Mouse (Mus musculus) erythroblast, embryonic 14.5 days (primary cell): ENCODE measurements around the gene Evl. TPM values are rescaled to one million over a fixed set of nuclear protein-coding genes. Genes with fewer than 3 reads are reported as not detected.

Source experiments
- H3K27me3 ChIP-seq: 2 replicates; pipeline ENCODE4 v1.6.1; 2012; ENCODE audit warnings: inconsistent platforms; ENCODE audit not compliant: control insufficient read depth
- H3K36me3 ChIP-seq: 2 replicates; pipeline ENCODE4 v1.6.1; 2012; ENCODE audit warnings: mild to moderate bottlenecking, inconsistent platforms; ENCODE audit not compliant: control insufficient read depth
- H3K4me1 ChIP-seq: 2 replicates; pipeline ENCODE4 v1.6.1; 2012; ENCODE audit warnings: inconsistent platforms; ENCODE audit not compliant: control insufficient read depth
- H3K4me3 ChIP-seq: replicated peaks from 2 replicates; pipeline ENCODE3; 2012; ENCODE audit warnings: moderate library complexity, mild to moderate bottlenecking, inconsistent platforms
- H3K9me3 ChIP-seq: 2 replicates; pipeline ENCODE4 v1.6.1; 2012; ENCODE audit warnings: low read length, inconsistent platforms, mixed read lengths; ENCODE audit not compliant: control insufficient read depth
- GATA1 ChIP-seq: IDR thresholded peaks from 2 replicates; pipeline ENCODE4 v1.6.1; 2012; ENCODE audit warnings: low read length, inconsistent platforms, mixed read lengths
- TAL1 ChIP-seq: IDR thresholded peaks from 3 replicates; pipeline ENCODE4 v1.6.1; 2012; ENCODE audit warnings: low read length, inconsistent platforms, mixed read lengths
- polyA plus RNA-seq: library from polyadenylated mRNA; stranded (reverse); fragments of >175 nt; gene quantifications from 2 replicates; pipeline ENCODE4 v1.2.3, GENCODE M21; 2012

The Evl gene
- polyA plus RNA-seq, 1 experiment, result 1.6 TPM

DNA sequence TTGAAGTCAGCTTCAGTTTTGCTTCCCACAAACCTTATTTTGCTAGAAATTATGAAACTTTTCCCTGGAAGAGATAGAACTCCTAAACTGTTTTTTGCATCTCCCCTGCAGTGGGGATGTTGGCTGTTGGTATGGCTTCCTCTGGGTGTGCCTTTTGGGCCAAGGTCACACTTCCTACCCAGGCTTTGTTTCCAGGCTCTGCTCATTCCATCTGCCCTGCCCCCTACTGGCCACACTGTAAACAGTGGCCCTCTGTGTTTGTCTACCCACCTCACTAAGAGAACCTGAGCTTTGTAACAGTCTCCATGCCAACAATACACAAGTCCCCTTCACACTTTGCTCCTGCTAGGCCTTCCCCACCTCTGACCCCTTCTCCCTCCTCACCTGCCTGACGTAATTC lies 102.8 kb downstream of the Evl start:
- no peaks in the 10 kb centered on the region for H3K9me3 ChIP-seq
- no peaks in the 10 kb centered on the region for H3K4me1 ChIP-seq
- H3K36me3 ChIP-seq, result peaks cover 2% of the 10 kb centered on the region; the same call in 1 of the 2 replicates
- no peak overlapping the region for H3K4me3 ChIP-seq
- no peaks in the 10 kb centered on the region for H3K27me3 ChIP-seq
- no peak for TF ChIP-seq GATA1
- TF ChIP-seq TAL1, result no peak

GRCm38 (mm10) chr12:108668606-108669235 lies 114.2 kb downstream of the Evl start:
- Histone ChIP-seq H3K36me3 (no peaks in the 10 kb centered on the region), H3K4me1 (no peaks in the 10 kb centered on the region), H3K27me3 (no peaks in the 10 kb centered on the region), H3K9me3 (no peaks in the 10 kb centered on the region), H3K4me3 (no peak overlapping the region)
- no peak for TF ChIP-seq GATA1
- TF ChIP-seq TAL1, result no peak

- Histone ChIP-seq H3K4me3 (no peak overlapping the region), H3K9me3 (no peaks in the 10 kb centered on the region), H3K27me3 (no peaks in the 10 kb centered on the region), H3K36me3 (peaks cover 2% of the 10 kb centered on the region; the same call in 1 of the 2 replicates), H3K4me1 (no peaks in the 10 kb centered on the region)
- TF ChIP-seq GATA1 (no peak), TAL1 (no peak)
Observed at GRCm38 (mm10) chr12:108671541-108671940, 117.0 kb downstream of the Evl start.

GRCm38 (mm10) chr12:108672908-108673307 lies 118.4 kb downstream of the Evl start:
- no peak for TF ChIP-seq GATA1
- no peak for TF ChIP-seq TAL1
- no peak overlapping the region for H3K4me3 ChIP-seq
- H3K4me1 ChIP-seq, result no peaks in the 10 kb centered on the region
- peaks cover 2% of the 10 kb centered on the region; the same call in 1 of the 2 replicates for H3K36me3 ChIP-seq
- no peaks in the 10 kb centered on the region for H3K9me3 ChIP-seq
- H3K27me3 ChIP-seq, result no peaks in the 10 kb centered on the region

- TF ChIP-seq GATA1, result no peak
- no peak for TF ChIP-seq TAL1
- no peaks in the 10 kb centered on the region for H3K4me1 ChIP-seq
- no peaks in the 10 kb centered on the region for H3K27me3 ChIP-seq
- H3K9me3 ChIP-seq, result no peaks in the 10 kb centered on the region
- peaks cover 2% of the 10 kb centered on the region; the same call in 1 of the 2 replicates for H3K36me3 ChIP-seq
- no peak overlapping the region for H3K4me3 ChIP-seq
Observed at GRCm38 (mm10) chr12:108673546-108673945, 119.0 kb downstream of the Evl start.

- Histone ChIP-seq H3K27me3 (no peaks in the 10 kb centered on the region), H3K9me3 (no peaks in the 10 kb centered on the region)
- no peak for TF ChIP-seq TAL1
- no peak for TF ChIP-seq GATA1
Observed at GRCm38 (mm10) chr12:108674502-108674901, 120.0 kb downstream of the Evl start.

DNA sequence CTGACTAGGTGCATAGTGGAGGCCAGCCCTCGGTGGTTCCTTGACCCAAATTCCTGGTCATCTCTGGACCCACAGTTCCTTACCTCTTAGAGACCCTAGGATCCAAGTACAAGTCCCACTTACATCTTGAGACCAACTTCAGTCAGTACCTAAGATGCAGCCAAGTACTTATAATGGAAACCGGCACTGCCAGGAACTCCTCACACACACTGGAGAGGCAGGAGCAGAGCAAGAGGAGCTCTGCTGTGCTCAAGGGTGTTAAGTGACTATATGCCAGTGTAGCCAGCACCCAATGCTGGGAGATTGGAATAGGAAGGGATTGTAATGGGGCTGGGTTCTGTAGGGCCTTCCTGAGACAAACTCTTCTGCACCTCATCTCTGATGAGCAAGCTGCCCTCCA lies 120.4 kb downstream of the Evl start:
- no peak overlapping the region for H3K4me3 ChIP-seq
- H3K4me1 ChIP-seq, result no peaks in the 10 kb centered on the region
- TF ChIP-seq TAL1 (no peak), GATA1 (no peak)
- no peaks in the 10 kb centered on the region for H3K9me3 ChIP-seq
- no peaks in the 10 kb centered on the region for H3K27me3 ChIP-seq
- peaks cover 2% of the 10 kb centered on the region; the same call in 1 of the 2 replicates for H3K36me3 ChIP-seq

More at GRCm38 (mm10) chr12:108674502-108674901, 120.0 kb downstream of the Evl start:
- peaks cover 2% of the 10 kb centered on the region; the same call in 1 of the 2 replicates for H3K36me3 ChIP-seq
- no peaks in the 10 kb centered on the region for H3K4me1 ChIP-seq
- H3K4me3 ChIP-seq, result no peak overlapping the region

DNA sequence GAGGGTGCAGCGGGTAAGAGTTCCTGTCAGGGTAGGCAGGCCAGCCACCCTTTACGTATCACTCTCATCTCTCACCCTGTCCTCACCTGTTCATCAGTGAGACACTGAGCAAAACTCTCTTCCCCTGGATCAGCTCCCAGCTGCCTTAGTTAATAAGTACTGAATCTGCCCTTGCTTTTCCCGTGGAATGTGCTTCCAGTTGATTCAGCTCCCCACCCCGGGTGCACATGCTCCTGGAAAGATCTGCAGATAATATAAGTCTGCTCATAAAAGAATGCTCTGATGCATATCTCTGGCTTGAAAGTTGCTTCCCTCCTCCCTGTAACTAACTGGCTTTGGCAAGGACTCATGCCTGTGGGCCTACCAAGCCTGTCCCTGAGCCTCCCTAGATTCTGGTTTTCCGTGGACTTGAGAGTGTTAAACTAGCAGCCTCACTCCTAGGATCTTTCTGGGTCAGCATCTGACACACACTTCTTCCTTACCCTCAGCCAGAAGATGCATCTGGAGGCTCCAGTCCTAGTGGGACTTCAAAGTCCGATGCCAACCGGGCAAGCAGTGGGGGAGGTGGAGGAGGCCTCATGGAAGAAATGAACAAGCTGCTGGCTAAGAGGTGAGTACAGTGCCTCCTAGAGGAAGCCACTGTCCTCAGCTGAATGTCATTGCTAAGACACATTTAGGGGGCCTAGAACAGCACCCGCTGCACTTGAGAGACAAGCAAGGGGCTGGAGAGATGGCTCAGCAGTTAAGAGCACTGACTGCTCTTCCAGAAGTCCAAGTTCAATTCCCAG lies 121.3 kb downstream of the Evl start:
- Histone ChIP-seq H3K9me3 (no peaks in the 10 kb centered on the region), H3K4me3 (no peak overlapping the region), H3K36me3 (peaks cover 4% of the 10 kb centered on the region), H3K4me1 (no peaks in the 10 kb centered on the region), H3K27me3 (no peaks in the 10 kb centered on the region)
- TF ChIP-seq GATA1 (no peak), TAL1 (no peak)

DNA sequence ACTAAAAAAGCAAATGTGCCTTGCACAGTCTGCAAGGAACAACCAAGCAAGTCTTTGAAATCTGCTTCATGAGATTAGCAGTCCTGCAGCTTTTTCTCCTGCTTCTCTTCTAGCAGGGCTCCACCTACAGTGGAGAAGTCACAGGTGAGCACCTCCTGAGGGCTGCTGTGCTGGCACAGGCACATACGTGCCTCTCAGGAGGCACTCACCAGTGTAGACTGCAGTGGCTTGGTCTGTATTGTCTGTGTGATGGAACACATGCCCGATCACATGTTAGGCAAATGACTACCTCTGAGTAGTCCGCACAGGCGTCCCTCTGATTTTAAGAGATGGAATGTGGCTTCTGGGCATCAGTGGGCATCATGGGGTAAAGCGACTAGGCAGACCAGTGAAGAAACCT lies 122.6 kb downstream of the Evl start:
- no peaks in the 10 kb centered on the region for H3K4me1 ChIP-seq
- H3K9me3 ChIP-seq, result no peaks in the 10 kb centered on the region
- H3K4me3 ChIP-seq, result no peak overlapping the region
- H3K27me3 ChIP-seq, result no peaks in the 10 kb centered on the region
- TF ChIP-seq TAL1 (no peak), GATA1 (no peak)
- peaks cover 5% of the 10 kb centered on the region for H3K36me3 ChIP-seq
